Mouse (Mus musculus) gastrocnemius, postnatal 14 days (tissue): ENCODE data around the gene Sox12. TPM values are rescaled to one million over a fixed set of nuclear protein-coding genes. Genes with fewer than 3 reads are reported as not detected.
A peak's percentile ranks its signal among the peaks of the same experiment; 100 is the strongest.

Source experiments
- DNase-seq: peaks from one replicate; pipeline ENCODE4 v3.0.0; 2021; ENCODE audit warnings: mixed read lengths
- intact Hi-C: fragments of 180-260 bp; cut with DNase I; formaldehyde crosslinking; loops from one replicate; pipeline ENCODE4 v1.15.1; 2025; ENCODE audit warnings: low total_unique reads
- total RNA-seq, 2 experiments: library from RNA; stranded (reverse); gene quantifications; 2 replicates each; pipeline ENCODE4 v1.2.3; 2021

Sox12 gene
- total RNA-seq, 2 experiments from 2014 or later: 2.9 to 4.3 TPM

DNA sequence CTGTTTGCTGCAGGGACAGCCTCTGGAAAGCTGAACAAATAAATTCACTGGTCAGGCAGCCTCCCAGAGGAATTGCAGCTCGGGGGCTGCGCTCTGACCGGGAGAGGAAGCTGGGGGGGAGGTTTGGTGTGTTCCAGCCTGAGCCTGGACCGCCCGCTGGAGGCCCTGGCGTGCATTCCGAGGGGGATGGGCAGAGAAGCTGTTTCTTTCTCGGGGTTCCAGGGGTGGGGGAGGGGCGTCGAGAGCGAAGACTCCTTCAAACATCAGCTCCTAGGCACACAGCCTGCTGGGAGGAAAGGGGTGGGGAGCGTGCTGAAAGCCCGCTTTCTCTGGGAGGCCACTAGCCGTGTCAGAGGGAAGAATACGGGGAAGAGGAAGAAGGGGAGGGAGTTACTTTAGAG lies 13.1 kb upstream of the Sox12 start:
- intact Hi-C loops: no loop called here
- DNase-seq: peak; percentile 90

DNA sequence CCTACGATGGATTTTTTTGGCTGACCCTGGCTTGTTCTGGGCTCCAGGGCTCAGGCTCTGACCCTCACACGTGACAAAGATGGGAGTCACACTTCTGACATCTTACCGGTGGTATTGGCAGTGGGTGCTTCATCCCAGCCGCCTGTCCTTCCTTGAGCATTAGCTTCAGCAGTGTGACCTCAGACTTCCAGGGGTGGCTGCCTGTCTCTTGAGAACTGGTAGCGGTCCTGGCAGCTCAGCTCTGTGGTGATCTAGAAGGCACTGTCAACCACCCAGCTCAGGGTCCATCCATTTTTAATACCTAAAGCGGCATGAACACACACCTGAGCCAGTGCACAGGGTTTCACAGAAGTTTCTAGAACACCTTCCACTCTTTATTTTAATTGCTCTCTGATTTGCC lies 11.9 kb upstream of the Sox12 start:
- DNase-seq: no peak
- intact Hi-C loops: no loop called here

DNA sequence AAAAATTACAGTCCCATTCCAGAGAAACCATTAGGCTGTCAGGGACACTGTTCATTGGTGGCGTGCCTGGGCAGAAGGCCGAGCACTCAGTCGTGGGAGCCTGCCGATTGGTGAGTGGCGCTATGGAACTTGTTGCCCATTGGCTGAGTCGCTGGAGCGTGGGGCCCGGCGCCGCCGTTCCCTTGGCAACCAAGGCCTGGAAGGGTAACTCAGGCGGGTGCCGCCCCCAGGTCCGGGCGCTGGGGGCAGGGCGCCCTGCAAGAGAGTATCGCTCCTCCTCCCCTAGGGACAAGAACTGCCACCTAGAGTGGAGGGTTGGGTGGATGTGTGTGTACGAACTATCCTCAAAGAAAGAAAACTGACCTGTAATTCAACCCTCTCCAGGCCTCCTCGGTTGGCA lies 8.3 kb upstream of the Sox12 start:
- DNase-seq: peak; percentile 96
- intact Hi-C loops: no loop called here

DNA sequence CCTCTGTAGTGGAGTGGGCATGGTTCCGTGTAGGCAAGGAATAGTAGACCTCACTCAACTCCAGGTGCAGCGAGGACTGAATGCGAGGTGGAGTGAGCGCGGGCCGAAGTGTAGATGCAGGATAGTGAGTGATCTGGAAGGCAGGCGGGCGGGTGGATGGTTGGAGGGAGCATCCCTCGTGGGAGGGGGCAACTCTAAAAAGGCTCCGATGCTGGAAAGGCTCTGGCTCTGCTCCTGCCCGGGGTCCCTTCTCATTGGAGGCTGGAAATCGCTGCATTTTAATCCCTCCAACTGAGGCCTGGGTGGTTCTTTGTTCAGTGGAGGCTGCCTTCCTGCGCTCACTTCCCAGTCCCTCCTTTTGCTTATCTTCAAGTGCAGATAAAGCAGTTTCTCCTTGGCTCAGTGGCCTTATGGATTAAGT lies 1.3 kb upstream of the Sox12 start:
- intact Hi-C loops: no loop called here
- DNase-seq: no peak

DNA sequence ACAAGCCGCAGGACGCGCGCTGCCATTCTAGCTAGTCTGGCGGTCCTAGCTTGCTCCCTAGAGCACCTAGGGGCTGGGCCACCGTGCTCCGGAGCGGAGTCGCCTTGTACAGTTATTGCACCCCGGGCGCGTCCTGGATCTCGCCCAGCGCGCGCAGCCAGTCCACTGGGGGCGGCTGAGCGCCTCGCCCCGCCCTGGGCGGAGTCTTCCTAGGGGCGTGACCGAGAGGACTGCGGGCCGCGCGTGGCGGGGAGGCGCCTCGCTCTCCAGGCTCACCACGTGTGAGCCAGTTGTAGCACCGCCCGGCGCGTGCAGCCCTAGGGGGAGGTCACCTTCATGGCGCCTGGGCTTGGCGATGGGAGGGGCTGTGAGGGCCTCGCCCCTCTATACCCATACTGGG lies 828 bp upstream of the Sox12 start:
- peak; percentile 95 for DNase-seq
- intact Hi-C loops: no loop called here

DNA sequence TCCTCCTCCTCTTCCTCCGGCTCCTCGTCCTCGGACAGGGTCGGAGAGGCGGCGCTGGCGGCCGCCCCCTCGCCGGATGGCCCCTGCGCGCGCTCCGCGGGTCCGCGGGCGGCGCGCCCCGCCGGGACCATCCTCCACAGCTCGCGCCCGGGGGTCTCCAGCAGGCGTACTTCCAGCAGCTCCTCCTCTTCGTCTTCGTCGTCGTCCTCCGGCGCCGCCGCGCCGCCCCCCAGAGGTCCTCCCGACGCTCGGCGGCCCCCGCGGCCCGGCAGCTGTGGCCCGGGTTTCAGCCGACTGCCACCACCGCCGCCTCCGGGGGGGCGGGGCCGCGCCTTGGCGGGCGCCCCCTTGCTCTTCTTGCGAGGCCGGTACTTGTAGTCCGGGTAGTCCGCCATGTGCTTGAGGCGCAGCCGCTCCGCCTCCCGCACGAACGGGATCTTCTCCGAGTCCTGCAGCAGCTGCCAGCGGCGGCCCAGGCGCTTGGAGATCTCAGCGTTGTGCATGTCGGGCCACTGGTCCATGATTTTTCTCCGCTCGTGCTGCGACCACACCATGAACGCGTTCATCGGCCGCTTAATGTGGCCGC lies 766 bp downstream of the Sox12 start:
- DNase-seq: peak; percentile 87

DNA sequence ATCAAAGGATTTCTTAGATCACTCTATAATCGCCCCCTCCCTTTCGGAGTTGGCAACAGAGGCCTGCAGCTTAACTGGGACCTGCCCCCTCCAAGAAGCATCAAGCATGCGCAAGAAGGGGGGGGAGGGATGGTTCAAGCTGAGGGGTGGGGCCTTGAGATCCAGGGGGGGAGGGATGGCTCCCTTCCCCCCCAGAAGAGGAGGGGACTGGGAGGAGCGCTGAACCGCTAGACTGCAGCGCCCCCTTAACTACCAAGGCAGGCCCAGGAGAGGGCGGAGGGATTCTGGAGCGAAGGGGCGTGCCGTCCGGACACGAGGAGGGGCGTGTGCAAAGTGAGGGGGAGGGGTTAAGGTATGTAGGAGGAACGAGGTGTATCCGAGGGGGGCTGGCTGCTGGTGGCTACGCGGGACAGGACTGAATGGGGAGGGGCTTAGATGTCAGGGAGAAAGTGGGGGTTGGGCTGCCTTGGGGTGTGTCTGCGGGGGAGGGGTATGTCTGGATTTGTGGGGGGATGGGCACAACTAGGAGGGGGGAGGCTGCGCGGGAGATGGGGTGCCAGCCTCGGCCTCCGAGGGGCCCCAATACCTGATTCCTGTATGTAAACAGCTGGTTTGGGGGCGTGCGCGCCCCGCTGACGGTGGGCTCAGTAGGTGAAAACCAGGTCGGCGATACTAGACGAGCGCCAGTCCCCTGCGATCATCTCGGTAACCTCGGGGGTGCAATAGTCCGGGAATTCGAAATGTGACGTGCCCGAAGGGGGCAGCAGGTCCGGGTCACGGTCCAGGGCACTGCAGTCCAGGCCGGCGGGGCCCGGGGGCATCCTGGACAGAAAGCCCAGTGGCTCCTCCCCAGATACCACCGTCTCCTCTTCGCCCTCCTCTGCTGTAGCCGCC lies 1.5 kb downstream of the Sox12 start:
- DNase-seq: peak; percentile 87
- intact Hi-C loops: no loop called here

More for the DNA sequence above, 766 bp downstream of the Sox12 start:
- intact Hi-C loops: no loop called here

DNA sequence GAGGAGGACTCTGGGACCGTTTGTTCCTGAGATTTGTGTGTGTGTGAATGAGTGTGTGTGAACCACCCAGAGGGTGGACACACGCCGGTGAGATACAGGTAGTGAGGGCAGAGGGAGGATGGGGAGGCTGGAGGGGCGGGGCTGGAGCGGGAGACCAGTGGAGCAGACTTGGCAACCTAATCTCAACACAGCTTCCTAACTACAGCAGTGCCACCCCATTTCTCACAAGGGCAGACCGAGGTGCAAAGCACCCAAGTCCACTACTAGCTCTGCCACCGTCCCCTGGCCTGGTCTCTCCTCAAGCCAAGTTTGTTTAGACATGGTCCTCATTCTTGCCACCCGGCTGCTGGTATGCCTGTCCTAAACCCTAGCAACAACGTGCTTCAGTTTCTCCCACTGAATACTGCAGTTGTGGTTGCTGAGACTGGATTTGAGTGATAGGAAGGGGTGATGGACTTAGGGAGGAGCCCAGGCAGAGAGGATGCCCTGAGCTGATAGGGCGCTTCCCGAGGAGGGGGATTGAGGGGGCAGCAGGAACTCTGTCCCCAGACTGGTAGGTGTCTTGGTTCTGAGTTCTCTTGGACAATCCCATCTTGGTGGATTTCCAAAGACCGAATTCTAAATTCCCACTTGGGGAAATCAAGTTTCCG lies 2.5 kb downstream of the Sox12 start:
- intact Hi-C loops: no loop called here
- no peak for DNase-seq

DNA sequence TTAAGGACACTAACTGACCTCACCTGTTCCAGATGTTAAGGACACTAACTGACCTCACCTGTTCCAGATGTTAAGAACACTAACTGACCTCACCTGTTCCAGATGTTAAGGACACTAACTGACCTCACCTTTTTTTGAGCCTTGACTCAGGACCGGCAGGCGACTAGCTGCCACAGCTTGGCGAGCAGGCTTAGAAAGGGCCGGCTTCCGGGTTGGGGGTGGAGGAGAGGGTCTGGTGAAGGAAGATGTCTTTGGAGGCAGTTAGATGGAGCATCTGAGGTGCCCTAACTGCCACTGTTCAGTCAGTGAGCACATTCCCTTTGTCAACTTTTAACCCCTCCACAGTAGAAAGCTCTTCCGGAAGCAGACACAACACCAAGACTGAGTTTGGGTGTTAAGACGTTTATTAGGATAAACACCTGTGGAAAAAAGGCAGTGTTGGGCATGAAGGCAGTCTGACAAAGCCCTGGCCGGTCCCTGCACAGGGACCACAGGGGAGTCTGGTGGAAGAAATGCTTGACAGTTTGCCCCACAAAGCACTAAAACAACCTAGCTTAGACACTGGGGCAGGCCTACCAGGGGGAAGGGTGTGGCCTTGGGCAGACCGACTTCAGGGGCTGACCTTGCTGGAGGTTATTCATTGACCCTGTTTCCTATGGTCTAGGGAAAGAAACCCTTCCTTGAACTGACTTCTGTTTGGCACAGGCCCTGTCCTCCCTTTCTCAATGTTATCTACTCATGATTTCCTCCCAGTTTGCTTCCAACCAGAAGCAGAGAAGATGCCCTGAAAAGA lies 4.4 kb downstream of the Sox12 start:
- intact Hi-C loops: loop anchor here (2.0 kb wide), 1 partner anchor 43 kb away; no protein-coding TSS in a partner anchor
- DNase-seq: no peak

DNA sequence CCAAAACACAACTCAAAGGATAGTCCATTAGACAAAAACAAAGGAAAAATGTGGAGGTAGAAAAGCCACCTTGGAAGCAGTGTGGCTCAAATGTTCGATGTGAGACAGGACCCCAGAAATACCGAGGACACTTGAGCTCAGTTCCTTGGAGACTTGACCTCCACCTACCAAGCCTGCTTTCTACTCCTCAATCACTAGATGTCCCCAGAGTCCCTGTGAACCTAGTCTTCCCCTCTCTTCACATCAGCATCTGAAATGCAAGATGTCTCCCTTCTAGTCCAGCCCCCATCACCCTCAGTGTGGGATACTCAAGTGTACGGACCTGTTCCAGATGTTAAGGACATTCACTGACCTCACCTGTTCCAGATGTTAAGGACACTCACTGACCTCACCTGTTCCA lies 5.1 kb downstream of the Sox12 start:
- DNase-seq: no peak
- intact Hi-C loops: loop anchor here (2.0 kb wide), 1 partner anchor 44 kb away; no protein-coding TSS in a partner anchor

DNA sequence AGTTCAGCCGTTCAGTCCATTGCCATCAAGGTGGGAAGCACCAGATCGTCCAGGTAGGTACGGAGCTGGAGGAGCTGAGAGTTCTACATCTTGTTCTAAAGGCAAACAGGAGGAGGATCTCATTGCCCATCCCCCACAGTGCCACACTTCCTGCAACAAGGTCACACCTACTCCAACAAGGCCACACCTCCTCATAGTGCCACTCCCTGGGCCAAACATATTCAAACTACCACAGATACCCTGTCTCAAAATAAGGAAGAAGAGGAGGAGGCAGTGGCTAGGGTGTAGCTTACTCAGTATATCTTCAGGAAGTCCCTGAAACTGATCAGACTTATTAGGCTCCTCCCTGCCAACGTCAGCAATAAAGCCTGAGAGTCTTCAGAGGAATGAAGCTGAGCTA lies 13.7 kb downstream of the Sox12 start:
- intact Hi-C loops: no loop called here
- no peak for DNase-seq

DNA sequence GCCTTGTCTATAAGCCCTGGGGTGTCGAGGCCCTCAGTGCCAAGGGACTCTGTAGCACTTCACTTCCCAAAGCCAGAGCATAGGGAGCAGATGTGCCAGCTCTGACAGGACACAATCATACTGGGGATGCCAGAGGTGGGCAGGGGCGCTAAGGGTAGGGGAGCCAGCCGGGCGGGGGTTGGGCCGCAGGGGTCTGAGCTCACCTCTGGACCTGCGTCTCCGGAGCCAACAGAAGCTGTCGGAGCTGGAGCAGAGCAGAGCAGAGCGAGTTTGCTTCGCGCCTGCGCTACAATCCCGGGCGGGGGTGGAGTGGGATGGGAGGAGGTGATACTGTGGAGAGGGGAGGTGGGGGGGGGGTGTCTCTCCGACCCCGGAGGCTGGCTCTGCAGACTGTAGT lies 21.5 kb downstream of the Sox12 start, which contains the start of gene Nrsn2:
Gene Nrsn2, minus strand, starts transcription at position 294 of the 397 bp plus-strand sequence.
- intact Hi-C loops: no loop called here
- DNase-seq: no peak

DNA sequence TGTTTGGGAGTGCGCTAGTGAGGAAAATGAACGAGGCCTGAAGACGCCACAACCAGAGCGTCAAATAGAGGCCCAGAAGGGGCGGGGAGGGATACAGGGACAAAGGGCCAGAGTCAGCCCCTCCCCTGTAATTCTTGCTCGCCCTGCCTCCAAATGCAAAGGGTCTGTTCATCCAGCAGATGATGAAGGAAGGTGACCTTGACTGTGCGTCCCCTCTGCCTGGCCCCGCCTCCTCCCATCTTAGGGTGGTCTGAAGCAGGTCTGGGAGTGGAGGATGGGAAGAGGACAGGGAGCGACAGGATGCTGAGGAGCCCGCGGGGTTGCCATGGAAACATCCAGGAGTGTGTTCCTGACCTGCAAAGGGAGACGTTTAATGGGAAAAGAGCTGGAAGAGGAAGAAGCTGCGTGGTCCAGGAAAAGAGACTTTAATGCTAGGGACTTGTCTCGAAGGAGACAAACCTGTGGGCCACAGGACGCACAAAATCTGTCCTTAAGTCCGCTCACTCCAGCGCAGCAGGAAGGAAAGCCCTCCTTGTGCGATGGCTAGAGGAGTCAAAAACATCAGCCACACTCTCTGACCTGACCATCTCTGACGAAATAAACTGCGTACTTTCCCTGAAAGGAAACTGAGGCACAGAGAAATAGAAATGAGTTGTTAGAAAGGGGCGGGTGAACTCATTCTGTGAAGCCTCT lies 22.1 kb downstream of the Sox12 start:
- intact Hi-C loops: no loop called here

DNA sequence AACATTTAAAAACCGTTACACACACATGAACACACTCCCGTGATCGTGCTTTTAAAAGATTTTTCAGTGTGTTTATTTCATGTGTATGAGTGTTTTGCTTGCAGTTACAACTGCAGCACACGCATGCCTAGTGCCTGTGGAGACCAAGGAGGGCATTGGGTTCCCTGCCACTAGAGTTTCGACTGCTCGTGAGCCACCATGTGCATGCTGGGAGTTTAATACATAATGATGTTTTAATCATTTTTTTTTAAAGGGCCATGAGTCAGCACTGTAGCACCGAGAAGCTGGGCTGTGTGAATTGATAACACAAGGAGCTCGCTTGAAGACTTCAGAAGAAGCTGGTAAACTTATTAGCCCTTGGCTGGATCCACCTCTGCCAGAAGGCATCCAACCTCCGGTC lies 24.3 kb downstream of the Sox12 start:
- intact Hi-C loops: no loop called here
- no peak for DNase-seq

More for the DNA sequence above, 22.1 kb downstream of the Sox12 start:
- DNase-seq: no peak

DNA sequence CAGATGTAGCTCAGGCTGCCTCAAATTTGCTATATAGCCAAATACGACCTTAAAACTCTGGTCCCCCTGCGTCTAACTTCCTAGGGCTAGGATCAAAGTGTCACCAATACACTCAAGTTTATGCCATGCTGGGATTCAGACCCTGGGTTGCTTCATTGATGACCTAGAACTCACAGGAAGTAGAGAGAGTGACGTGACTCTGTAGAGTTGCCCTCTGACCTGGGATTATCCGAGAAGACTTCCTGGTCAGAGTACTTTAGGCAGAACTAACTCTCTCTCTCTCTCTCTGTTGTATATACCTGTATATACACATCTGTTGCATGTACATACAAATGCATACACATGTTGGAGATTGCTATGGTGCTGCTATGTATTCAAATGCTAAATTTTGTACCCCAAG lies 25.2 kb downstream of the Sox12 start:
- intact Hi-C loops: no loop called here
- DNase-seq: no peak

DNA sequence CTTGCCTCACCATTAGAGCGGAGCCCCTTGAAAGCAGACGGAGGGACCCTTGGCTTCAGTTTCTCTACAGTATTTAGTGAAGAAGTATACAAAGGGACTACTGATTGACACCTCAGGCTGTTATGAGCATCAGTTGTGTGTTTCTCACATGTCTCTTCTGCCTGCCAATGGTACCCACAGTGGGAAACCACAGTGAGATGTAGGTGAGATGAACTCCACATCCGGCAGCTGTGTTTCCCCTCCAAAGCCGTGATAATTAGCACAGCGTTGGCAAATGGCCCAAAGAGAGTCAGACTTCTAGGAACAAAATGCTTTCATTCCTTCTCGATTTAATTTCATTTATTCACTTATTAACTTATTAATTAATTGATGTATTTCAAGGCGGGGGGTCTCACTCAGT lies 25.8 kb downstream of the Sox12 start:
- DNase-seq: no peak
- intact Hi-C loops: no loop called here

DNA sequence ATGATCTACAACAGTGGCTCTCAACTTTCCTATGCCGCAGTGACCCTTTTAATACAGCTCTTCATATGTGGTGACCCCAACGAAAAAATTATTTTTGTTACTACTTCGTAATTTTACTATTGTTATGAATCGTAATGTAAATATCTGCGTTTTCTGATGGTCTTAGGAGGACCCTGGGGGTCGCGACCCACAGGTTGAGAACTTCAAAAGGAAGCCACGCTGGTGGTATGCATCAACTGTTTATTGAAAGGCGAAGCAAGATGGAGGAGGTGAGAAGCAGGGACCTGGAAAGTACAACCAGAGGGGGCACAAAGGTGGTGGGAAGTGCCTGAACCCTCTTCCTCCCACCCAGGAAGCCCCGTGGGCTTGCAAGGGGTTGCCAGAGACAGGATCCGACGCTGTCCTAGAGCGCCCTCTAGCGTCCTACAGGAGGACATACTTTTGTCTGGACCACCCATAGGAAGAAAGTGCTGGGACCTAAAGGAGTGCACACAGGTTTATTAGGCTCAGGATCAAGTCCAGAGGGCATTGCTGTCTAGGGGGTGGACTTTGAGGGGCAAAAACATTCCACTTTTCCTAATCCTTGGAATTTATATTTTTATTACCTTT lies 29.2 kb downstream of the Sox12 start:
- peak; percentile 32 for DNase-seq
- intact Hi-C loops: no loop called here

DNA sequence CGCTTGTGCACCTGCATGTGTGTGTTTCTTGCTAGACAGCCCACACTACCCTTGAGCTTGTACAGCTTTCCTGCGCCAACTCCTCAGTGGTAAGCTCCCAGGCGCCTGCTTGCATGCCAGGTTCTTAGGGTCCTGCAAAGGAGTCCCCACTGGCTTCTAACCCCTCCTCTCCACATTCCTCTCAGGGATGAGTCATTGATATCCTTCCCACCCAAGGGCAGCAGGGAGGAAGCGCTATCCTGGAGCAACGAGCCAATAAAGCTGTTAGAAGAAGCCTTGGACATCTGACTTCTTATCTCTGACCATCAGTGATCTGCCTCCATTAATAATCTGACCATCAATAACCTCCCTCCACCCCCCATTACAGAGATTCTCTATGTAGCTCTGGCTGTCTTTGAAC lies 29.9 kb downstream of the Sox12 start:
- DNase-seq: no peak
- intact Hi-C loops: no loop called here
